Comparison of ENCODE assay signal across 13 mouse cellular contexts in the genomic region with DNA sequence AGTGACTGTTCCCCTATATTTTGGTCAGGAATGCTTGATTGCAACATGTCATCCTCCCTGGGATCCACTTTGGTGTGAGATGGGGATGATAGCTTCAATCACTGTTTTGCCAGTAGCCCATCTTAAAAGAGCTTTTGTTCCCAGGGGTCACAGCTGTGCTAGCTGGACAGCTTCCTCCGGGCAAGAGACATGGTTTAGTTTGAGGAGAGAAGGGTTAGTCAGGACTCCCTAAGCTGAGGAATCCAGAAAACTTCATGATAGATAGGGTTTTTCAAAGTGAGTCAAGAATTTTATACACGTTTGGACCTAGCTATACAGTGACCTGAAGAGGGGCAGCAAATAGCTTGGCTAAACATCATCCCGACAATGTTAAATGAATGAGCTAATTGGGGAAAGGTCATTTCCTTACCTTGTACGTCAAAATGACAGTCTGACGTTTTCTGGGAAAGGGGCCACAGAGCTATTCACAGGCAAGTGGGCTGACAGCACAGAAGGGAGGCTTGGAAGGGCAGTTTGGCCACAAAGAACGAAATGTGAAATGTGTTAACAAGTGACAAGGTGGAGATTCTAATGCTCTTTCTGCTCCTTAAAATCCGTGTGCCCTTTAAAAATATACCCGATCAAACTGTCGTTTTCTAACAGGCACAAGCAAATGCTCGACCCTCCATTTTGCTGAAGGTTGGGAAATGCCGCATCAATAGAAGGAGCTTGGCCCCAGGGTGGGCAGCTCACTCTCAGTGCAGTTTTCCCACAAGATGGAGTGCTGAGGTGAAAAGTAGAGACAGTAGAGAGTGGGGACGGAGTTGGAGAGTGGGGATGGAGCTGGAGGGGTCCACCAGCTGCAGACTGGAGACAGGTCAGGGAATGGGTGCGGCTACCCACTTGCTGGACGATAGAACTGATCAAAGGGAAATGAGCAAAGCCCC. TPM values are rescaled to one million over a fixed set of nuclear protein-coding genes. Genes with fewer than 3 reads are reported as not detected.
DNase-seq lines count a peak whose midpoint lies in the region; ATAC-seq and TF ChIP-seq lines count a peak whose summit lies in the region.
"Had no signal": no experiment of that assay in that cellular context is flagged by ENCODE, and none has a peak within 500 bp of the region (broad histone marks: within the 10 kb centered on the region; RNA-seq: fewer than 3 reads in every experiment).

No protein-coding gene starts in this region.

- no peaks in the 10 kb centered on the region for H3K36me3 ChIP-seq in kidney, embryonic 15.5 days
- H3K36me3 ChIP-seq in hindbrain, embryonic 16.5 days (ENCODE audit: control insufficient read depth, insufficient read depth, low read length) = no peaks in the 10 kb centered on the region
- H3K36me3 ChIP-seq: heart, embryonic 13.5 days had no signal

- H3K9ac ChIP-seq in kidney, embryonic 15.5 days = no peak overlapping the region
- no peak overlapping the region for H3K9ac ChIP-seq in hindbrain, embryonic 16.5 days (ENCODE audit: low read depth, low read length)
- H3K9ac ChIP-seq: heart, embryonic 13.5 days had no signal

- H3K4me3 ChIP-seq in gastrocnemius, adult 2 months = peak overlapping the region; percentile 67
- H3K4me3 ChIP-seq in kidney, embryonic 15.5 days (replicated peaks) = peak overlapping the region; percentile 41; the same call in 1 of the 2 replicates
- no peak overlapping the region for H3K4me3 ChIP-seq in hindbrain, embryonic 16.5 days (ENCODE audit: low read length)
- H3K4me3 ChIP-seq: heart, embryonic 13.5 days had no signal

- ATAC-seq in kidney, embryonic 15.5 days (replicated peaks; ENCODE audit: low FRiP score) = peak; percentile 44
- ATAC-seq in hindbrain, embryonic 16.5 days = peak; percentile 65
- no peak for ATAC-seq in megakaryocyte progenitor cell, adult 5-6 weeks (replicated peaks; ENCODE audit: poor library complexity)
- ATAC-seq: CD4-positive, CD25-positive, alpha-beta regulatory T cell, adult 4 months had no signal

- H3K9me3 ChIP-seq in kidney, embryonic 15.5 days (replicated peaks) = no peaks in the 10 kb centered on the region
- no peaks in the 10 kb centered on the region for H3K9me3 ChIP-seq in hindbrain, embryonic 16.5 days (ENCODE audit: control insufficient read depth, low read length)

- no peak for DNase-seq in gastrocnemius, adult 2 months
- no peak for DNase-seq in gastrocnemius, postnatal 36 days
- DNase-seq in kidney, adult 18-20 months = no peak
- peak; percentile 17 for DNase-seq in Muller cell, postnatal 12 days (ENCODE audit: inconsistent ontology term)
- no peak for DNase-seq in layer of hippocampus, postnatal 36 days
- DNase-seq: adrenal gland, postnatal 25 days; cerebellum, adult 18-20 months; spleen, adult 18-20 months had no signal

- intact Hi-C loops in gastrocnemius, adult 2 months (cut with DNase I) = no loop called here
- intact Hi-C loops in gastrocnemius, postnatal 36 days (cut with DNase I) = no loop called here

- peaks cover 47% of the 10 kb centered on the region for H3K4me1 ChIP-seq in kidney, embryonic 15.5 days
- no peaks in the 10 kb centered on the region for H3K4me1 ChIP-seq in hindbrain, embryonic 16.5 days (ENCODE audit: control insufficient read depth, insufficient read depth, low read depth, low read length)

- WGBS in kidney, embryonic 15.5 days = 31% methylated on average over 14 of the region's 14 CpGs
- WGBS in hindbrain, embryonic 16.5 days = 59% methylated on average over 14 of the region's 14 CpGs

- H3K4me2 ChIP-seq in kidney, embryonic 15.5 days = peak overlapping the region; percentile 50
- H3K4me2 ChIP-seq in hindbrain, embryonic 16.5 days (ENCODE audit: low read length) = no peak overlapping the region
- H3K4me2 ChIP-seq: heart, embryonic 13.5 days had no signal

- H3K27ac ChIP-seq in gastrocnemius, adult 2 months = no peak overlapping the region; the same call in 1 of the 2 replicates
- H3K27ac ChIP-seq in kidney, embryonic 15.5 days = peak overlapping the region; percentile 83
- no peak overlapping the region for H3K27ac ChIP-seq in hindbrain, embryonic 16.5 days (ENCODE audit: low read depth, low read length)
- H3K27ac ChIP-seq: heart, embryonic 13.5 days had no signal

- TF ChIP-seq CTCF in gastrocnemius, adult 2 months (IDR thresholded peaks at IDR 0.05) = no peak

- H3K27me3 ChIP-seq in kidney, embryonic 15.5 days = no peaks in the 10 kb centered on the region
- H3K27me3 ChIP-seq in hindbrain, embryonic 16.5 days (replicated peaks; ENCODE audit: control insufficient read depth, insufficient read depth, low read length) = no peaks in the 10 kb centered on the region
- H3K27me3 ChIP-seq: heart, embryonic 13.5 days had no signal

RNA-seq across cellular contexts. Expression of a gene that starts 59.6 kb away (rescaled TPM):
- 1 to 10 TPM; 1.7 to 3.2 TPM for total RNA-seq in gastrocnemius, adult 2 months (2021)
- total RNA-seq in gastrocnemius, postnatal 36 days (2021) = 1 to 10 TPM; 2.6 to 3.2 TPM
- polyA plus RNA-seq in kidney, embryonic 15.5 days (2015; fragmentation: Nextera tagmentation; extraction: Ambion mirVana) = 82.5 and 82.7 TPM in 2 replicates
- 2.4 and 3.2 TPM in 2 replicates for polyA plus RNA-seq in hindbrain, embryonic 16.5 days (2015; fragmentation: Nextera tagmentation; extraction: Ambion mirVana)
- total RNA-seq in layer of hippocampus, postnatal 36 days (2021) = 1 to 10 TPM; 1.2 to 1.7 TPM
- not detected in 2 replicates for total RNA-seq in megakaryocyte progenitor cell, adult 5-6 weeks (2015)
- total RNA-seq in megakaryocyte progenitor cell, adult 5-6 weeks (2017) = not detected in 2 replicates
